Mouse (Mus musculus) gonadal fat pad, adult 2 months (tissue): Measurements from ENCODE around the gene Psd. TPM values are rescaled to one million over a fixed set of nuclear protein-coding genes. Genes with fewer than 3 reads are reported as not detected.

ENCODE experiments used
- DNase-seq: peaks from one replicate; pipeline ENCODE4 v3.0.0-alpha.2; 2012; ENCODE audit warnings: low read depth
- polyA plus RNA-seq: library from polyadenylated mRNA; depleted of rRNA; stranded (reverse); fragments of >200 nt; gene quantifications from 2 replicates; pipeline ENCODE4 v1.2.3, GENCODE M21; 2012

Gene Psd
- polyA plus RNA-seq, 1 experiment = 10.3 TPM

GRCm38 (mm10) chr19:46321101-46321943, 5.6 kb downstream of the Psd start:
- DNase-seq = no peak

- DNase-seq = no peak
Measured at GRCm38 (mm10) chr19:46320076-46320785, 6.7 kb downstream of the Psd start.

GRCm38 (mm10) chr19:46318586-46319378, 8.2 kb downstream of the Psd start:
- no peak for DNase-seq

- no peak for DNase-seq
Measured at GRCm38 (mm10) chr19:46318031-46318471, 8.9 kb downstream of the Psd start.

- DNase-seq = no peak
Measured at GRCm38 (mm10) chr19:46317546-46317885, 9.4 kb downstream of the Psd start.

- DNase-seq = no peak
Measured at GRCm38 (mm10) chr19:46316846-46317545, 10.0 kb downstream of the Psd start.

- no peak for DNase-seq
Measured at GRCm38 (mm10) chr19:46315752-46316610, 11.0 kb downstream of the Psd start.

GRCm38 (mm10) chr19:46314872-46315742, 11.8 kb downstream of the Psd start:
- DNase-seq = no peak

- DNase-seq = no peak
Measured at GRCm38 (mm10) chr19:46314151-46314601, 12.8 kb downstream of the Psd start.

GRCm38 (mm10) chr19:46313591-46313990, 13.4 kb downstream of the Psd start:
- no peak for DNase-seq

- no peak for DNase-seq
Measured at GRCm38 (mm10) chr19:46313116-46313515, 13.8 kb downstream of the Psd start.

GRCm38 (mm10) chr19:46312566-46312965, 14.4 kb downstream of the Psd start:
- no peak for DNase-seq

- DNase-seq = no peak
Measured at GRCm38 (mm10) chr19:46311341-46311740, 15.6 kb downstream of the Psd start.

- no peak for DNase-seq
Measured at GRCm38 (mm10) chr19:46310312-46310865, 16.6 kb downstream of the Psd start.

- no peak for DNase-seq
Measured at GRCm38 (mm10) chr19:46309651-46310305, 17.2 kb downstream of the Psd start.

GRCm38 (mm10) chr19:46308706-46309435, 18.1 kb downstream of the Psd start:
- no peak for DNase-seq

GRCm38 (mm10) chr19:46308303-46308702, 18.7 kb downstream of the Psd start:
- DNase-seq = no peak

GRCm38 (mm10) chr19:46307781-46308180, 19.2 kb downstream of the Psd start:
- no peak for DNase-seq
